Mouse (Mus musculus): ENCODE data around the gene Slc25a19. TPM values are rescaled to one million over a fixed set of nuclear protein-coding genes. Genes with fewer than 3 reads are reported as not detected.

The Slc25a19 gene
- total RNA-seq, 2 experiments from 2014 or later, result 8.0 to 25.5 TPM

- ATAC-seq (ENCODE audit: poor library complexity, severe bottlenecking), result peak; percentile 4; the same call in 1 of the 2 replicates
These were observed 27.4 kb downstream of the Slc25a19 start for GRCm38 (mm10) chr11:115600743-115601142.

- ATAC-seq (ENCODE audit: poor library complexity, severe bottlenecking), result no peak
These were observed 28.4 kb downstream of the Slc25a19 start for GRCm38 (mm10) chr11:115599722-115600121.

GRCm38 (mm10) chr11:115598309-115598708, 29.8 kb downstream of the Slc25a19 start:
- no peak for ATAC-seq (ENCODE audit: poor library complexity, severe bottlenecking)

GRCm38 (mm10) chr11:115595209-115595608, 32.9 kb downstream of the Slc25a19 start:
- no peak for ATAC-seq (ENCODE audit: poor library complexity, severe bottlenecking)

- ATAC-seq (ENCODE audit: poor library complexity, severe bottlenecking), result no peak
These were observed 37.5 kb downstream of the Slc25a19 start for GRCm38 (mm10) chr11:115590526-115591075.

GRCm38 (mm10) chr11:115587984-115588383, 40.1 kb downstream of the Slc25a19 start:
- ATAC-seq (ENCODE audit: poor library complexity, severe bottlenecking), result no peak

GRCm38 (mm10) chr11:115586403-115586802, 41.7 kb downstream of the Slc25a19 start:
- no peak for ATAC-seq (ENCODE audit: poor library complexity, severe bottlenecking)

GRCm38 (mm10) chr11:115585573-115586100, 42.5 kb downstream of the Slc25a19 start:
- ATAC-seq (ENCODE audit: poor library complexity, severe bottlenecking), result no peak

GRCm38 (mm10) chr11:115584376-115585073, 43.6 kb downstream of the Slc25a19 start:
- ATAC-seq (ENCODE audit: poor library complexity, severe bottlenecking), result no peak

GRCm38 (mm10) chr11:115582913-115583606, 45.0 kb downstream of the Slc25a19 start:
- no peak for ATAC-seq (ENCODE audit: poor library complexity, severe bottlenecking)

- no peak for ATAC-seq (ENCODE audit: poor library complexity, severe bottlenecking)
These were observed 49.0 kb downstream of the Slc25a19 start for GRCm38 (mm10) chr11:115579080-115579479.

- no peak for ATAC-seq (ENCODE audit: poor library complexity, severe bottlenecking)
These were observed 63.1 kb downstream of the Slc25a19 start for GRCm38 (mm10) chr11:115564961-115565360.

Other genes with a start within 250 kb of the Slc25a19 start
- 0.21 and 0.58 TPM in 2 replicates for gene Cdr2l, start 246.4 kb downstream of the Slc25a19 start, total RNA-seq (2015)
- gene Cdr2l, start 246.4 kb downstream of the Slc25a19 start, total RNA-seq (2017), result 0.24 and 0.59 TPM in 2 replicates
- gene Mrpl58, start 224.5 kb downstream of the Slc25a19 start, total RNA-seq (2015), result 122 and 124 TPM in 2 replicates
- gene Mrpl58, start 224.5 kb downstream of the Slc25a19 start, total RNA-seq (2017), result 86.9 and 95.9 TPM in 2 replicates
- 740 and 790 TPM in 2 replicates for gene Atp5h, start 208.3 kb downstream of the Slc25a19 start, total RNA-seq (2015)
- 901 and 1,038 TPM in 2 replicates for gene Atp5h, start 208.3 kb downstream of the Slc25a19 start, total RNA-seq (2017)
- gene Kctd2, start 208.2 kb downstream of the Slc25a19 start, total RNA-seq (2015), result 19.6 and 21.2 TPM in 2 replicates
- gene Kctd2, start 208.2 kb downstream of the Slc25a19 start, total RNA-seq (2017), result 14.5 and 16.8 TPM in 2 replicates
- not detected in 2 replicates for gene Trim80, start 187.8 kb downstream of the Slc25a19 start, total RNA-seq (2015)
- gene Trim80, start 187.8 kb downstream of the Slc25a19 start, total RNA-seq (2017), result not detected in 2 replicates
- gene Slc16a5, start 165.8 kb downstream of the Slc25a19 start, total RNA-seq (2015), result 0.09 and 0.42 TPM in 2 replicates
- 0.08 and 0.15 TPM in 2 replicates for gene Slc16a5, start 165.8 kb downstream of the Slc25a19 start, total RNA-seq (2017)
- 17.2 and 18.5 TPM in 2 replicates for gene Armc7, start 152.6 kb downstream of the Slc25a19 start, total RNA-seq (2015)
- gene Armc7, start 152.6 kb downstream of the Slc25a19 start, total RNA-seq (2017), result 19.8 and 38.6 TPM in 2 replicates
- gene Nt5c, start 136.4 kb downstream of the Slc25a19 start, total RNA-seq (2015), result 80.9 and 84.8 TPM in 2 replicates
- 104 and 113 TPM in 2 replicates for gene Nt5c, start 136.4 kb downstream of the Slc25a19 start, total RNA-seq (2017)
- 211 and 220 TPM in 2 replicates for gene Jpt1, start 113.9 kb downstream of the Slc25a19 start, total RNA-seq (2015)
- gene Jpt1, start 113.9 kb downstream of the Slc25a19 start, total RNA-seq (2017), result 181 and 183 TPM in 2 replicates
- gene Sumo2, start 92.0 kb downstream of the Slc25a19 start, total RNA-seq (2015), result 507 and 587 TPM in 2 replicates
- gene Sumo2, start 92.0 kb downstream of the Slc25a19 start, total RNA-seq (2017), result 367 and 413 TPM in 2 replicates
- 52.2 and 59.7 TPM in 2 replicates for gene Nup85, start 63.9 kb downstream of the Slc25a19 start, total RNA-seq (2015)
- gene Nup85, start 63.9 kb downstream of the Slc25a19 start, total RNA-seq (2017), result 59.5 and 59.9 TPM in 2 replicates
- 29.0 and 30.2 TPM in 2 replicates for gene Mrps7, start 24.4 kb downstream of the Slc25a19 start, total RNA-seq (2015)
- gene Mrps7, start 24.4 kb downstream of the Slc25a19 start, total RNA-seq (2017), result 11.7 and 29.8 TPM in 2 replicates
- 30.8 and 34.0 TPM in 2 replicates for gene Gga3, start 24.2 kb downstream of the Slc25a19 start, total RNA-seq (2015)
- 24.0 and 34.2 TPM in 2 replicates for gene Gga3, start 24.2 kb downstream of the Slc25a19 start, total RNA-seq (2017)
- gene Mif4gd, start 15.3 kb downstream of the Slc25a19 start, total RNA-seq (2015), result 23.6 and 28.0 TPM in 2 replicates
- 20.2 and 24.4 TPM in 2 replicates for gene Mif4gd, start 15.3 kb downstream of the Slc25a19 start, total RNA-seq (2017)
- 109 TPM in 2 replicates for gene Grb2, start 80.3 kb upstream of the Slc25a19 start, total RNA-seq (2015)
- 68.7 and 124 TPM in 2 replicates for gene Grb2, start 80.3 kb upstream of the Slc25a19 start, total RNA-seq (2017)
- 16.1 and 17.1 TPM in 2 replicates for gene Tmem94, start 137.1 kb upstream of the Slc25a19 start, total RNA-seq (2015)
- 15.9 and 18.8 TPM in 2 replicates for gene Tmem94, start 137.1 kb upstream of the Slc25a19 start, total RNA-seq (2017)
- 1.6 and 2.5 TPM in 2 replicates for gene Caskin2, start 185.3 kb upstream of the Slc25a19 start, total RNA-seq (2015)
- 1.7 and 3.0 TPM in 2 replicates for gene Caskin2, start 185.3 kb upstream of the Slc25a19 start, total RNA-seq (2017)
- 2.6 and 5.4 TPM in 2 replicates for gene Tsen54, start 186.4 kb upstream of the Slc25a19 start, total RNA-seq (2015)
- 7.0 and 16.3 TPM in 2 replicates for gene Tsen54, start 186.4 kb upstream of the Slc25a19 start, total RNA-seq (2017)
- gene Llgl2, start 195.8 kb upstream of the Slc25a19 start, total RNA-seq (2015), result 3.4 and 5.0 TPM in 2 replicates
- 5.2 and 6.0 TPM in 2 replicates for gene Llgl2, start 195.8 kb upstream of the Slc25a19 start, total RNA-seq (2017)
- 0.51 TPM in 1 of 2 replicates, not detected in the other for gene Myo15b, start 230.1 kb upstream of the Slc25a19 start, total RNA-seq (2015)
- 0.04 and 0.33 TPM in 2 replicates for gene Myo15b, start 230.1 kb upstream of the Slc25a19 start, total RNA-seq (2017)